Mouse (Mus musculus): ENCODE results near the gene Srebf1. TPM values are rescaled to one million over a fixed set of nuclear protein-coding genes. Genes with fewer than 3 reads are reported as not detected.

The Srebf1 gene
- polyA plus RNA-seq, 1 experiment from 2014 or later: 44.2 TPM

GRCm38 (mm10) chr11:60188275-60188853, 34.0 kb downstream of the Srebf1 start:
- 89% methylated on average over 25 of the region's 25 CpGs for WGBS

GRCm38 (mm10) chr11:60187070-60187469, 35.3 kb downstream of the Srebf1 start:
- Histone ChIP-seq H3K4me1 (peaks cover 58% of the 10 kb centered on the region), H3K9me3 (replicated peaks) (no peaks in the 10 kb centered on the region), H3K27me3 (replicated peaks) (no peaks in the 10 kb centered on the region), H3K27ac (replicated peaks) (no peak overlapping the region; the same call in 1 of the 2 replicates), H3K36me3 (peaks cover 63% of the 10 kb centered on the region), H3K4me2 (no peak overlapping the region), H3K4me3 (replicated peaks) (no peak overlapping the region), H3K9ac (replicated peaks) (no peak overlapping the region)
- WGBS: 90% methylated on average over 11 of the region's 11 CpGs
- ATAC-seq (ENCODE audit: low FRiP score): no peak

More at GRCm38 (mm10) chr11:60188275-60188853, 34.0 kb downstream of the Srebf1 start:
- H3K9ac ChIP-seq (replicated peaks): no peak overlapping the region
- H3K9me3 ChIP-seq (replicated peaks): no peaks in the 10 kb centered on the region
- H3K4me3 ChIP-seq (replicated peaks): no peak overlapping the region
- H3K4me1 ChIP-seq: peaks cover 45% of the 10 kb centered on the region
- peaks cover 71% of the 10 kb centered on the region for H3K36me3 ChIP-seq
- no peaks in the 10 kb centered on the region for H3K27me3 ChIP-seq (replicated peaks)
- no peak for ATAC-seq (ENCODE audit: low FRiP score)
- H3K27ac ChIP-seq (replicated peaks): no peak overlapping the region
- H3K4me2 ChIP-seq: no peak overlapping the region

- WGBS: 70% methylated on average over 20 of the region's 20 CpGs
- Histone ChIP-seq H3K36me3 (peaks cover 50% of the 10 kb centered on the region), H3K27me3 (replicated peaks) (no peaks in the 10 kb centered on the region), H3K4me2 (peak overlapping the region; percentile 17; the same call in 1 of the 2 replicates), H3K27ac (replicated peaks) (peak overlapping the region; percentile 83), H3K4me1 (peaks cover 72% of the 10 kb centered on the region), H3K4me3 (replicated peaks) (no peak overlapping the region), H3K9ac (replicated peaks) (0 out of 2 replicates have a peak overlapping the region, but pooled peaks have one; percentile 23), H3K9me3 (replicated peaks) (no peaks in the 10 kb centered on the region)
- ATAC-seq (ENCODE audit: low FRiP score): no peak
These were observed 36.8 kb downstream of the Srebf1 start for GRCm38 (mm10) chr11:60185396-60186231.

- Histone ChIP-seq H3K27me3 (replicated peaks) (no peaks in the 10 kb centered on the region), H3K4me2 (peak overlapping the region; percentile 17; the same call in 1 of the 2 replicates), H3K27ac (replicated peaks) (peak overlapping the region; percentile 83), H3K4me3 (replicated peaks) (no peak overlapping the region), H3K4me1 (peaks cover 76% of the 10 kb centered on the region), H3K9ac (replicated peaks) (peak overlapping the region; percentile 23), H3K9me3 (replicated peaks) (no peaks in the 10 kb centered on the region), H3K36me3 (peaks cover 41% of the 10 kb centered on the region)
- whole genome bisulfite sequencing: 25% methylated on average over 22 of the region's 22 CpGs
- peak; percentile 14; the same call in 1 of the 2 replicates for ATAC-seq (ENCODE audit: low FRiP score)
These were observed 37.7 kb downstream of the Srebf1 start for GRCm38 (mm10) chr11:60184346-60185325.

- ATAC-seq (ENCODE audit: low FRiP score): peak; percentile 26
- Histone ChIP-seq H3K27ac (replicated peaks) (peak overlapping the region; percentile 83), H3K9me3 (replicated peaks) (no peaks in the 10 kb centered on the region), H3K4me2 (peak overlapping the region; percentile 26), H3K4me1 (peaks cover 93% of the 10 kb centered on the region), H3K9ac (replicated peaks) (0 out of 2 replicates have a peak overlapping the region, but pooled peaks have one; percentile 14), H3K36me3 (peaks cover 22% of the 10 kb centered on the region), H3K4me3 (replicated peaks) (no peak overlapping the region), H3K27me3 (replicated peaks) (no peaks in the 10 kb centered on the region)
- WGBS: 27% methylated on average over 2 of the region's 2 CpGs
These were observed 39.6 kb downstream of the Srebf1 start for GRCm38 (mm10) chr11:60182741-60183140.

- H3K9me3 ChIP-seq (replicated peaks): no peaks in the 10 kb centered on the region
- peak overlapping the region; percentile 26 for H3K4me2 ChIP-seq
- H3K36me3 ChIP-seq: peaks cover 16% of the 10 kb centered on the region
- 67% methylated on average over 12 of the region's 12 CpGs for WGBS
- 0 out of 2 replicates have a peak overlapping the region, but pooled peaks have one; percentile 14 for H3K9ac ChIP-seq (replicated peaks)
- H3K27ac ChIP-seq (replicated peaks): peak overlapping the region; percentile 83
- no peak for ATAC-seq (ENCODE audit: low FRiP score)
- H3K27me3 ChIP-seq (replicated peaks): no peaks in the 10 kb centered on the region
- H3K4me1 ChIP-seq: peaks cover 97% of the 10 kb centered on the region
- no peak overlapping the region for H3K4me3 ChIP-seq (replicated peaks)
These were observed 40.2 kb downstream of the Srebf1 start for GRCm38 (mm10) chr11:60182116-60182670.

- H3K9me3 ChIP-seq (replicated peaks): no peaks in the 10 kb centered on the region
- H3K27me3 ChIP-seq (replicated peaks): no peaks in the 10 kb centered on the region
- ATAC-seq (ENCODE audit: low FRiP score): no peak
- peak overlapping the region; percentile 99 for H3K27ac ChIP-seq (replicated peaks)
- H3K4me3 ChIP-seq (replicated peaks): no peak overlapping the region
- peaks cover 91% of the 10 kb centered on the region for H3K4me1 ChIP-seq
- no peak overlapping the region for H3K9ac ChIP-seq (replicated peaks)
- peak overlapping the region; percentile 77 for H3K4me2 ChIP-seq
- no peaks in the 10 kb centered on the region for H3K36me3 ChIP-seq
These were observed 43.9 kb downstream of the Srebf1 start for GRCm38 (mm10) chr11:60178506-60178905.

GRCm38 (mm10) chr11:60178005-60178404, 44.4 kb downstream of the Srebf1 start:
- Histone ChIP-seq H3K9ac (replicated peaks) (peak overlapping the region; percentile 78), H3K27ac (replicated peaks) (peak overlapping the region; percentile 99), H3K4me1 (peaks cover 91% of the 10 kb centered on the region), H3K4me3 (replicated peaks) (peak overlapping the region; percentile 63), H3K36me3 (no peaks in the 10 kb centered on the region), H3K9me3 (replicated peaks) (no peaks in the 10 kb centered on the region), H3K27me3 (replicated peaks) (no peaks in the 10 kb centered on the region), H3K4me2 (peak overlapping the region; percentile 77)
- ATAC-seq (ENCODE audit: low FRiP score): no peak
- 41% methylated on average over 6 of the region's 6 CpGs for WGBS

GRCm38 (mm10) chr11:60176975-60177657, 45.3 kb downstream of the Srebf1 start:
- Histone ChIP-seq H3K4me3 (replicated peaks) (peak overlapping the region; percentile 63), H3K36me3 (no peaks in the 10 kb centered on the region), H3K9ac (replicated peaks) (peak overlapping the region; percentile 78), H3K27me3 (replicated peaks) (no peaks in the 10 kb centered on the region), H3K4me1 (peaks cover 91% of the 10 kb centered on the region), H3K9me3 (replicated peaks) (no peaks in the 10 kb centered on the region), H3K27ac (replicated peaks) (peak overlapping the region; percentile 99), H3K4me2 (peak overlapping the region; percentile 77)
- peak; percentile 68 for ATAC-seq (ENCODE audit: low FRiP score)
- under 1% methylated on average over 42 of the region's 42 CpGs for WGBS

- no peaks in the 10 kb centered on the region for H3K27me3 ChIP-seq (replicated peaks)
- ATAC-seq (ENCODE audit: low FRiP score): peak; percentile 72
- H3K4me2 ChIP-seq: peak overlapping the region; percentile 77
- peak overlapping the region; percentile 78 for H3K9ac ChIP-seq (replicated peaks)
- WGBS: under 1% methylated on average over 71 of the region's 71 CpGs
- H3K4me3 ChIP-seq (replicated peaks): peak overlapping the region; percentile 63
- peaks cover 87% of the 10 kb centered on the region for H3K4me1 ChIP-seq
- no peaks in the 10 kb centered on the region for H3K9me3 ChIP-seq (replicated peaks)
- no peaks in the 10 kb centered on the region for H3K36me3 ChIP-seq
- peak overlapping the region; percentile 99 for H3K27ac ChIP-seq (replicated peaks)
These were observed 46.0 kb downstream of the Srebf1 start for GRCm38 (mm10) chr11:60176182-60176974.

All from neural tube, embryonic 15.5 days (tissue).